Mouse (Mus musculus) spleen, embryonic (tissue): Measurements from ENCODE around the gene Vmp1.

Source experiments
- CTCF ChIA-PET: fragments of 350-600 bp; sonication (Branson Sonifier 250); formaldehyde crosslinking; loops from one replicate; lab custom pipeline; 2022; lab: Charles Lee

Vmp1 gene

GRCm38 (mm10) chr11:86590066-86590465 is 93.6 kb downstream of the Vmp1 start:
- CTCF ChIA-PET, result no interaction called here

- CTCF ChIA-PET, result interaction anchor here (0.7 to 1.1 kb wide), 4 partner anchors 8 to 15 kb away, joined by 3 to 5 read pairs (median 4); no protein-coding TSS in a partner anchor
Measured at GRCm38 (mm10) chr11:86588583-86589298, 94.9 kb downstream of the Vmp1 start.

- CTCF ChIA-PET, result interaction anchor here (0.7 to 1.1 kb wide), 4 partner anchors 9 to 48 kb away, joined by 4 to 8 read pairs (median 6); no protein-coding TSS in a partner anchor
Measured at GRCm38 (mm10) chr11:86587830-86588229, 95.8 kb downstream of the Vmp1 start.

DNA sequence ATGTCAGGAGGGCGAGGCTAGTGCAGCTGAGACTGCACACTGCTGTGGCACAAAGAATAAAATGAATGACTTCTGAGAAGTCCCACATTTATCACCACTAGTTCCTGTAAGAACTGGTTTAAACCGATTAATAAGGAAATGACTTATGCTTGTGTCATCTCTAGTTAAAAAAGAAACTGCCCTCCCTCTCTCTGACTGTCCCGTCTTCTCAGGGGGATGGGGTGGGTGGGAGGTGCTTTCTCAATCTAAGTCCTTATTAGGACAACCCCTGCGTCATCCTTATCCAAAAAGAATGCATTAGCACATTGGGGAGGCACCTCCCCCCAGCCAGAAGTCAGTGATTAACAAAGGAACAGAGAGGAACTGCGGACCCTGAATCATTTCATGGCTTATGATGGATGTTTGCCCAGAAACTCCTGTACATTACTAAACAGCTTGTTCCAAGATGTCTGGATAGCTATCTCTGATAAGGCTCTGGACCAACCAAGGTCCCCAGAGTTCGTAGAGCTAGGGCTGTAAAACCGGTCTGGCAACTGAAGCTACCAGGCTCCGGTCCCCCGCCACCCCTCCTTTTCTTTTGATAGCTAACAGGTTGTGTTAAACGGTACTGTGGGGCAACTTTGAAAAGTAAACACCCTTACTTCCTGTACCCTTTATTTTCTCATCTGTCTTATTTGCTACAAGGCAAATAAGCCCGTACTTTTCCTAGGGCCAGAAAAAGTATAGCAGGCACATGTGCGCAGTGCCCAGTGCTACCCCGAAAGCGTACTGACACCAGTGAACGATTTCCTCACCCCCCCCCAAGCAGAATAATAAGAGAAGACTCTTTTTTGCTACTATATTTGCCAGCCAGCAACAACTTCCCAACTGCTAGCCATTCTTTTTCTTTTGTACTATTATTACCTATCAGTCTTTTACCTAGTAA is 96.5 kb downstream of the Vmp1 start:
- CTCF ChIA-PET, result interaction anchor here (0.7 to 1.6 kb wide), 4 partner anchors 9 to 47 kb away, joined by 4 to 8 read pairs (median 6); no protein-coding TSS in a partner anchor

DNA sequence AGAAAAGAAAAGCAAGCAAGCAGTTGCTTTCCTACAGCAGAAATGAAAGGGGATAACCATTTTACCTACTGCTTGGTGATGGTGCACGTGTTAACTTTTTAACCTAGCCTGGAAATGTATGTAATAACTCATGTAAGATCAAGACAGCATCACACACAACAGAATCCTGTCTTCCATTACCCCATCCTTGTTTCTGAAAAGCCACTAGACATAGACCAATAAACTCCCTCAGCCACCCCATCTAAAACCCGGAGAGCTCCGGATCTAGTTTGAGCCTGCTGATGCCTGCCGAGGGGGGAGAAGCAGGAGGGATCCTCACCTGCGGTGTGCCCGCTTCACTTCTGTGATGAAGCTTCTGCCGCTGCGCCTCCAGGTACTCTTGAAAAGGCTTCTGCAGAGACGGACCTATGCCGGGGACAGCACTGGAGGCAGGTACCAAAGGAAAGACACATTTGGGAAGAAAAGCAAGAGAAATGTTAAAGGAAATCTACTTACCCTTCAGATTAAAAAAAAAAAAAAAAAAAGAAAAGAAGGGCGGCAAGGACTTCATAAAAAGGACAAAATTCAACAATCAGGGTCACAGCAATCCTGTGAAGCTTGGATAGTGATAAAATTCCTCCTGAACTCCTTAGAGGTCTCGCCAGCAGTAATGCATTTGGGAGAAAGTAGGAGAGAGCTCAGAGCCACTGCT is 97.3 kb downstream of the Vmp1 start:
- CTCF ChIA-PET, result interaction anchor here (0.7 to 1.6 kb wide), 2 partner anchors 10 to 18 kb away, joined by 4 to 10 read pairs; no protein-coding TSS in a partner anchor

- CTCF ChIA-PET, result interaction anchor here (0.5 to 1.6 kb wide), 2 partner anchors 11 to 33 kb away, joined by 3 to 4 read pairs; no protein-coding TSS in a partner anchor
Measured at GRCm38 (mm10) chr11:86585598-86585984, 98.0 kb downstream of the Vmp1 start.

GRCm38 (mm10) chr11:86584898-86585597 is 98.6 kb downstream of the Vmp1 start:
- CTCF ChIA-PET, result interaction anchor here (0.5 kb wide), 1 partner anchor 34 kb away, joined by 3 read pairs; no protein-coding TSS in a partner anchor

DNA sequence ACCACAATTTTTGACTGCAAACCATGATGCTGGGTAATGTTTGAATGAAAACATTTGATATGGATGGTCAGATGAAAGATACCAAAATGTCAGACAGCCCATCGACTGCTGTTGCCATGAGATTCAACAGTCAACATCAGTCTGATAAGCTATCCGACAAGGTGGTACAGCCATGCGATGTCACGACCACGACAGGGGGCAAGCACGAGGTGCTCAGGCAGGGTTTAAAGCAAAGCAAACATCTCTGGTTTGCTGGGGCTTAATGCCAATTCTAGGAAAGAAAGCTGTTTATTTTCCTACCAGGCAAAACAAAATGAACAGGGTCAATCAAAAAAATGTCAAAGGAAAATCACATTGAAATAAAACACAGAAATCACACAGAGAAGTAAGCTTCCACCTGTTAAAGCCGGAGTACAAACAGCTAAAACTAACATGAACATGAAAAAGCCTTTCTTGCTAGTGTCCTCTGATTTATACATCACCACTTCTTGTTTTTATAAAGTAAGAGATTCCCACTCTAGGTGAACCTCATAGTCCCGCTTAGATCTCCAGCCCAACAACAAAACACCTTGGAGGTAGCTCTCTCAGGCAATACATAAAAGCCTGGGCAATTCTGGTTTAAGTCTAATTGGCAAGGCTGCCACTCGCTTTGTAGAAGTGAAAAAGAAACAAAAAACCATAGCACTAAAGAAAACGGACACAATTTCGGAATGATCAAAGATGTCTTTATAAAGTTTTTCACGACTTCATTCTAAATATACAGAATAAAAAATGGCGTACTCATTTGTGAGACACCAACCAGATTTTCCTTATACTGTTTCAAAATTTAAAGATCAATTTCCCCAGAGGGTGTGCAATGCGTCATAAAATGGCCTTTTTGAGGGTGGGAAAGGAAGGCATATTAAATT is 99.4 kb downstream of the Vmp1 start:
- CTCF ChIA-PET, result interaction anchor here (0.5 kb wide), 1 partner anchor 12 kb away, joined by 3 read pairs; no protein-coding TSS in a partner anchor

DNA sequence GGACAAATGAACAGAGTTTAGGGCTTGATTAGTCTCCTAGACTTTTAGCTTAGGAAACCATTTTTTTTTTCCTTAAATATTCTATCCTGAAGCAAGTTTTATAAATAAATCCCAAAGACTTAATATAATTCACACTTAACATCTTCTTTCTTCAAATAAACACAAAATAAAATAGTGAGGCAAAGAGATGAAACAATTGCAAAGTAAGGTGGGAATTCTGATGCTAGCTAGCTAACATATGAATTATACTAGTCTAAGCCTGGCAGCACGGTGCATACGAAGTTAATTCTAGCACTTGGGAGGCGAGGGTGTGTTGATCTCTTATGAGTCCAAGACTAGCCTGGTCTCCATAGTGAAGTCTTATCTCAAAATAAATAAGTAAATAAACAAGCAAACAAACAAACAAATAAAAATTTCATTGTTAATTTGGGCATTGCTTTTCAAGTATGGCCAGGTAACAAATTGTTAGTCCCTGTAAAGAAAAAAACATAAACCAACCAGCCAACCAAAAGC is 100.3 kb downstream of the Vmp1 start:
- CTCF ChIA-PET, result no interaction called here

GRCm38 (mm10) chr11:86582543-86583260 is 100.9 kb downstream of the Vmp1 start:
- CTCF ChIA-PET, result no interaction called here

DNA sequence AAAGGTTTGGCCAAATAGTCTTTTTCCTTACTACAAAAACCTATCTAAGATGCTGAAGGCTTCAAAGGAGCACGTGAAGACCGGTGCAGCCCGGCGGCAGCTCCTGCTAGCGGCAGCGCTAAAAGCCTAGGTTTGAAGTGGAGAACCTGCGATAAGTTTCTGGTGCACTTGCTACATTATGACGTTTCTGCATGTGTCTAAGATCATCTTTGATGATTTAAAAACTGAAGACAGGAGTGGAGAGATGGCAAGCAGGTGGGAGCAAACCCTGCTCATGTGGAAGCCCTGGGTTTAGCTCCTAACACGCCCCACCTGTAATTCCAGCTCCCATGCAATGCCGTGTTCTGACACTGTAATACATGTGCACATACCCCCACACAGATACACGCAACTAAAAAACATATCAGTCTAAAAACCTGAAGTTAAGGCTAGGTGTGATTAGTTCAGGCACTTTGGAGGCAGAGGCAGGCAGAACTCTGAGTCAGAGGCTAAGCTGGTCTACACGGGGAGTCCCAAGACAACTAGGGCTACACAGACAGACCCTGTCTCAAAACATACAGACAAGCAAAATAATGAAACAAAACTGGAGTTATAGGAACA is 101.6 kb downstream of the Vmp1 start:
- CTCF ChIA-PET, result interaction anchor here (1.0 to 1.2 kb wide), 2 partner anchors 11 to 15 kb away, joined by 3 read pairs; no protein-coding TSS in a partner anchor

- CTCF ChIA-PET, result interaction anchor here (1.0 to 1.2 kb wide), 2 partner anchors 11 to 16 kb away, joined by 3 read pairs; no protein-coding TSS in a partner anchor
Measured at GRCm38 (mm10) chr11:86581250-86581753, 102.3 kb downstream of the Vmp1 start.

- CTCF ChIA-PET, result interaction anchor here (0.6 to 1.0 kb wide), 2 partner anchors 16 to 1154 kb away, joined by 3 read pairs; no protein-coding TSS in a partner anchor
Measured at GRCm38 (mm10) chr11:86580319-86581113, 103.1 kb downstream of the Vmp1 start.

DNA sequence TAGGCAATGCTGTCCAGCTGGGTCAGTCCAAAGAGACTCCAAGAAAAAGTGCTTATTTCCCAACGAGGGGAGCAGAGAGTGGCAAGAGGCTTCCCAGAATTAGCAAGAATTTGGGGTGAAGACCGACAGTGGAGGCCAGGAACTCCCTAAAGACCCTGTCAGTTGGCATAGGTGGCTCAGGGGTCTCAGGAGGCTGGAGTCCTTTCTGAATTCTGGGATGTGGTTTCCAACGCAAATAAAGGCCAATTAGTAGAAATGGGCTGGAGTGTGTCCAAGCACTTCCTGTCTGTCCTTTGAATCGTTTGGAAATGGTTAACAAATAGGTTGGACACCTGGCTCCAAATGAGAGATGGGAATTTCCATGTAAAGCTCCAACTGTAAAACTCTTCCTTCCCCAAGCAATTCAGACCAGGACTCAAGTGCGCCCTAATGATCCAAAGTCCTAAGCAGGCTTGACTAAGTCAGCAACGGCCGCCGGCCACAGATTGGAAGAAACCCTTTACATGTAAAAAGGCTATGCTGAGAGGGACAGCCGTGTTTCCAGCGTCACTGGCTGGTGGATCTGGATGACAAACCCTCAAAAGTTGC is 103.8 kb downstream of the Vmp1 start:
- CTCF ChIA-PET, result interaction anchor here (0.6 to 1.1 kb wide), 3 partner anchors 16 to 345 kb away, joined by 3 to 4 read pairs (median 4); no protein-coding TSS in a partner anchor

DNA sequence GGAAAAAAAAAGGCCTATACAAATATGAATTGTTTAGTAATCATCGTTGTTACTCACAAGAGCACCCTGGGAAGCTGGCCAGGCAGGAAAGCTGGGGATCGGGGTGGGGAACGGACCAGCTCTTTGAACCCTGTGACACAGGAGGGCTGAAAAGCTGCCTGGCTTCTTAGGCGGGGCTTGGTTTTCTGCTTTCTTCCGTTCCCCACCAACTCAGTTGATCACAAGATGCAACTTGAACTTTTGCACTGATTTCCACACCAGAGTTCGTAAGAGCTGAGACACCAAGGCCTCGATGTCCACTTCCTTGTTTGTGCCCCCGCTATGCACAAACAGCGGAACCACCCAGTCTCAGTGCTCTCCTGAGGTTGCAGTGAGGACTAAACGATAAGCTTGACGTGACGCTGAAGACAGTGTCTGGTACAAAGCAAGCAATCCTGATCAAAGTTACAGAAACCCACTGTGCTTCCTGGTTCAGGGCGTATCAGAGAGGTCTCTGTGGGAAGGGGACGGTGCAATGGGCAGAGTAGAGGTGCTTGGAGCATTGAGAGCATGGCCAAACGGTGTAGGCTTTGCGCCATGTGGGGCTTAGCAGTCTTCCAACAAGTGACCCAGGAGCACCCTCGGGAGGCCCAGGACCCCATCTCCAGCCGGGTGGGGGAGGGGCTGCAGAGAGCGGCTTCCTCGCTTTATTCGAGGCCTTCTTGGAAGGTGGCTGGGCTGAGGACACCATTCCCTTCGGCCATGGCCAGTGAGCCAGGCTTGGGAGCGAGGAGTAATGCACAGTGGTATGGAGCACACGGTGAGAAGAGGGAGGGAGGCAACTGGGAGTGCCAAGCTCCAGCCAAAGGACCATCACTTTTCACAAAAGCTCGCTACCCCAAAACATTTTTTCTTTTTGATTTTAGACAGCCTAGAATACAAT is 104.6 kb downstream of the Vmp1 start:
- CTCF ChIA-PET, result interaction anchor here (0.6 to 1.1 kb wide), 3 partner anchors 17 to 345 kb away, joined by 3 to 4 read pairs (median 4); no protein-coding TSS in a partner anchor
